ENCODE assay signal across 9 mouse cellular contexts in genomic region chr9:71826040-71826525, GRCm38 (mm10). TPM values are rescaled to one million over a fixed set of nuclear protein-coding genes. Genes with fewer than 3 reads are reported as not detected.
DNase-seq lines count a peak whose midpoint lies in the region; ATAC-seq lines count a peak whose summit lies in the region.
"Had no signal": no experiment of that assay in that cellular context is flagged by ENCODE, and none has a peak within 500 bp of the region (broad histone marks: within the 10 kb centered on the region; RNA-seq: fewer than 3 reads in every experiment).

No protein-coding gene starts in this region.

- no peak overlapping the region for H3K4me2 ChIP-seq in kidney, embryonic 15.5 days
- H3K4me2 ChIP-seq in lung, embryonic 15.5 days, result peak overlapping the region; percentile 9; the same call in 1 of the 2 replicates
- H3K4me2 ChIP-seq: embryonic facial prominence, embryonic 12.5 days had no signal

- H3K4me3 ChIP-seq in heart, embryonic 10.5 days, result no peak overlapping the region
- H3K4me3 ChIP-seq in kidney, embryonic 15.5 days (replicated peaks), result no peak overlapping the region
- no peak overlapping the region for H3K4me3 ChIP-seq in lung, embryonic 15.5 days
- H3K4me3 ChIP-seq: embryonic facial prominence, embryonic 12.5 days had no signal

- no peaks in the 10 kb centered on the region for H3K9me3 ChIP-seq in heart, embryonic 10.5 days
- H3K9me3 ChIP-seq in kidney, embryonic 15.5 days (replicated peaks), result no peaks in the 10 kb centered on the region
- no peaks in the 10 kb centered on the region for H3K9me3 ChIP-seq in lung, embryonic 15.5 days
- H3K9me3 ChIP-seq: embryonic facial prominence, embryonic 12.5 days had no signal

- DNase-seq in heart, adult 11 months, result peak; percentile 99
- DNase-seq in heart, embryonic 10.5 days (ENCODE audit: low spot score), result no peak
- peak; percentile 61 for DNase-seq in adrenal gland, postnatal 25 days
- peak; percentile 69 to 78 for DNase-seq in gastrocnemius, adult 8-10 months (ENCODE audit: low spot score in 2 of 2)
- DNase-seq in telencephalon, adult 2 months (ENCODE audit: low read depth, low spot score), result peak; percentile 32

- H3K27me3 ChIP-seq in heart, embryonic 10.5 days (ENCODE audit: insufficient read depth, poor library complexity, severe bottlenecking), result no peaks in the 10 kb centered on the region
- H3K27me3 ChIP-seq in kidney, embryonic 15.5 days, result no peaks in the 10 kb centered on the region
- no peaks in the 10 kb centered on the region for H3K27me3 ChIP-seq in lung, embryonic 15.5 days
- H3K27me3 ChIP-seq: embryonic facial prominence, embryonic 12.5 days had no signal

- H3K36me3 ChIP-seq in heart, embryonic 10.5 days, result no peaks in the 10 kb centered on the region
- no peaks in the 10 kb centered on the region for H3K36me3 ChIP-seq in kidney, embryonic 15.5 days
- H3K36me3 ChIP-seq in lung, embryonic 15.5 days, result no peaks in the 10 kb centered on the region
- H3K36me3 ChIP-seq: embryonic facial prominence, embryonic 12.5 days had no signal

- H3K9ac ChIP-seq in kidney, embryonic 15.5 days, result no peak overlapping the region
- H3K9ac ChIP-seq in lung, embryonic 15.5 days, result no peak overlapping the region
- H3K9ac ChIP-seq: embryonic facial prominence, embryonic 12.5 days had no signal

- no peak for ATAC-seq in kidney, embryonic 15.5 days (replicated peaks; ENCODE audit: low FRiP score)
- peak; percentile 74 for ATAC-seq in lung, embryonic 15.5 days (ENCODE audit: borderline replicate concordance, extremely low read depth, low FRiP score, low TSS enrichment)
- no peak for ATAC-seq in granulocyte monocyte progenitor cell, adult 5-6 weeks (replicated peaks; ENCODE audit: poor library complexity, severe bottlenecking)

- 80% methylated on average over 12 of the region's 12 CpGs for WGBS in heart, embryonic 10.5 days
- 52% methylated on average over 12 of the region's 12 CpGs for WGBS in kidney, embryonic 15.5 days
- 33% methylated on average over 12 of the region's 12 CpGs for WGBS in lung, embryonic 15.5 days

- peaks cover 15% of the 10 kb centered on the region; the same call in 1 of the 2 replicates for H3K4me1 ChIP-seq in heart, embryonic 10.5 days
- peaks cover 31% of the 10 kb centered on the region for H3K4me1 ChIP-seq in kidney, embryonic 15.5 days
- peaks cover 16% of the 10 kb centered on the region for H3K4me1 ChIP-seq in lung, embryonic 15.5 days
- H3K4me1 ChIP-seq: embryonic facial prominence, embryonic 12.5 days had no signal

- H3K27ac ChIP-seq in heart, embryonic 10.5 days, result no peak overlapping the region
- peak overlapping the region; percentile 13; the same call in 1 of the 2 replicates for H3K27ac ChIP-seq in kidney, embryonic 15.5 days
- peak overlapping the region; percentile 27 for H3K27ac ChIP-seq in lung, embryonic 15.5 days
- H3K27ac ChIP-seq: embryonic facial prominence, embryonic 12.5 days had no signal

RNA-seq across cellular contexts. Expression of gene Cgnl1, which starts 54.7 kb away (rescaled TPM):
- polyA plus RNA-seq in heart, embryonic 10.5 days (2016; fragmentation: Nextera tagmentation; extraction: Ambion mirVana), result 43.1 and 60.1 TPM in 2 replicates
- total RNA-seq in adrenal gland, postnatal 25 days (2021), result 82.3 and 91.2 TPM in 2 replicates
- 1 to 10 TPM; 2.8 to 5.4 (median 3.9) TPM for total RNA-seq in gastrocnemius, adult 8-10 months (2022)
- polyA plus RNA-seq in kidney, embryonic 15.5 days (2015; fragmentation: Nextera tagmentation; extraction: Ambion mirVana), result 27.3 and 30.6 TPM in 2 replicates
- polyA plus RNA-seq in lung, embryonic 15.5 days (2015; fragmentation: Nextera tagmentation; extraction: Ambion mirVana), result 20.2 and 20.3 TPM in 2 replicates
- 0.09 TPM in 1 of 2 replicates, not detected in the other for total RNA-seq in granulocyte monocyte progenitor cell, adult 5-6 weeks (2014; fragmentation: Nextera tagmentation)
- 2.4 TPM in 1 of 2 replicates, not detected in the other for total RNA-seq in granulocyte monocyte progenitor cell, adult 5-6 weeks (2017)

Comparison
In these comparisons a context has a peak if more than half of its experiments do, and no peak if none do; other contexts are left out.
1. RNA of gene Cgnl1, which starts 54.7 kb away (total RNA-seq): 82.3 to 91.2 TPM in adrenal gland, postnatal 25 days; 2.8 to 5.4 TPM in gastrocnemius, adult 8-10 months and 0.09 to 2.4 TPM in granulocyte monocyte progenitor cell, adult 5-6 weeks; every median in the first group is over 10 times any median in the second.